Mouse (Mus musculus): ENCODE data around the gene Gm7945. TPM values are rescaled to one million over a fixed set of nuclear protein-coding genes. Genes with fewer than 3 reads are reported as not detected.

Gene Gm7945
- not detected for polyA plus RNA-seq (2017; shearing (Covaris generic))

DNA sequence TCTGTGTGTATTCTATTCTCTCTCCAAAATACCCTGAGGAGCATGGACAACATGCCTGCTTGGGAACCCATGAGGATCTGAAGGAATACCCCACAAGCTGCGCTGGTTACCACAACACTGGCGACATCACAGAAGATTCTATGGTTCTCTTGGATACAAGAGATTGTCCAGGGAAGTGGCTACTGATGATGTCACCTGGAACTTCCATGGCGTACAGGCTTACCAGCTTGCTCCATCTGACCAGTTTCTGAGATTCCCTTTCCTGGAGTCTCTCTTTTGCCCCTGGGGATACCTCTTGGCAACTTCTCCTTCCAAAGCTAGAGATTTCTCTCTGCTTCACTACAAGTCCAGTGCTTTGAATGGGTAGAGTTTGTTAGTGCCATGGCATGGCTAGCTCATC is at the start of gene Gm7945:
Gm7945 (minus strand) TSS at position 101 of the 400 bp plus-strand sequence.

DNA sequence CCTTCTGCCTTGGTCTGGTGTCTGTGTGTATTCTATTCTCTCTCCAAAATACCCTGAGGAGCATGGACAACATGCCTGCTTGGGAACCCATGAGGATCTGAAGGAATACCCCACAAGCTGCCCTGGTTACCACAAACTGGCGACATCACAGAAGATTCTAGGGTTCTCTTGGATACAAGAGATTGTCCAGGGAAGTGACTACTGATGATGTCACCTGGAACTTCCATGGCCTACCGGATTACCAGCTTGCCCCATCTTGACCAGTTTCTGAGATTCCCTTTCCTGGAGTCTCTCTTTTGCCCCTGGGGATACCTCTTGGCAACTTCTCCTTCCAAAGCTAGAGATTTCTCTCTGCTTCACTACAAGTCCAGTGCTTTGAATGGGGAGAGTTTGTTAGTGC is 22.0 kb upstream of the Gm7945 start, which contains the start of gene Gm6482:
Gm6482 (minus strand) TSS at position 101 of the 400 bp plus-strand sequence.

DNA sequence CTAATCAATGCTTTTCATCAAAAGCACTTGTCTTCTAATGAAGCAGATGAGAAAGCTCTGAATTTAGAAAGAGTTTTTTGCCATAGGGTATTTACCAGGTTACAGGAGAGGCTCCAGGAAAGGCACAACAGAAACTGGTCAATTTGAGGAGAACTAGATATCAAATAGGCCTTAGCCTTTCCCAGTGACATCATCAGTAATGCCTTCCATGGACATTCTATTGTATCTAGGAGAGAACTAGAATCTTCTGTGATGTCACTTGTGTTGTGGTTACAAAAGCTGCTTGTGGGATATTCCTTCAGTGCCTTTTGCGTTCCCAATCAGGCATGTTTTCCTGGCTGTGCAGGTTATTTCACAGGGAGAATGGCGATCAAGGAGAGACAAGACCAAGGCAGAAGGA is 37.9 kb downstream of the Gm7945 start, which contains the start of gene Gm5798:
Gm5798 (plus strand) TSS at position 301 of the 400 bp plus-strand sequence.

Other genes starting within 250 kb of the Gm7945 start
- gene Mbl1, start 234.9 kb downstream of the Gm7945 start, polyA plus RNA-seq (2017; shearing (Covaris generic)): not detected
- not detected for gene Sftpd, start 201.2 kb downstream of the Gm7945 start, polyA plus RNA-seq (2017; shearing (Covaris generic))
- gene Gm2832, start 107.6 kb downstream of the Gm7945 start, polyA plus RNA-seq (2017; shearing (Covaris generic)): not detected
- gene Gm5798, start 37.8 kb downstream of the Gm7945 start, polyA plus RNA-seq (2017; shearing (Covaris generic)): not detected
- not detected for gene Gm6482, start 21.9 kb upstream of the Gm7945 start, polyA plus RNA-seq (2017; shearing (Covaris generic))
- gene Gm7954, start 67.1 kb upstream of the Gm7945 start, polyA plus RNA-seq (2017; shearing (Covaris generic)): not detected
- gene Gm3486, start 103.1 kb upstream of the Gm7945 start, polyA plus RNA-seq (2017; shearing (Covaris generic)): not detected
- not detected for gene Gm7970, start 169.2 kb upstream of the Gm7945 start, polyA plus RNA-seq (2017; shearing (Covaris generic))
- not detected for gene 1700049E17Rik2, start 186.8 kb upstream of the Gm7945 start, polyA plus RNA-seq (2017; shearing (Covaris generic))
- not detected for gene Gm3072, start 238.2 kb upstream of the Gm7945 start, polyA plus RNA-seq (2017; shearing (Covaris generic))